Mouse (Mus musculus): ENCODE measurements at regions not wholly inside any gene's neighbourhood (a gene's known extent, or its start where the extent isn't known, plus 50 kb on each side); places are given as distances from the start of the nearest gene placed in this dataset.

- DNase-seq (ENCODE audit: low spot score in 2 of 2): no peak
These were observed 352.7 kb upstream of the Cdh11 start for GRCm38 (mm10) chr8:103138136-103138535.

DNA sequence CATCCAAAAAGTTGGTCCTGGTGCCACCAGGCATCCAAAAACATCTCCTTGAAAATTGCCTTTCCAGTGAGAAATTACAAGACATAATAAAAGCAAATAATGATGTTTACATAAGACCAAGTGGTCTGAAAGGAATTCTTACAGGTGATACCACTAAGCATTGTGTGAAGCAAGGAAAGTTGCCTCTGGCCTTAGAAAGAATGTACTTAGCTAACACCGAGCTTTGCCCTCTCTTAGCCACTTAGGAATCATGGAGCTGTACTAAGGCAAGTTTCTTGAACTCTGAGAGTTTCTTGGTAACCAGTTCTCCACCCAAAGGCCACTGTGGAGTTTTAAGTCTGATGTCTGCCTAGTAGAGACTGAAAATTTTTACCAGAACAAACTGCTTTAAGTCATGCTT lies 359.4 kb upstream of the Cdh11 start:
- no peak for DNase-seq (ENCODE audit: low spot score in 2 of 2)

DNA sequence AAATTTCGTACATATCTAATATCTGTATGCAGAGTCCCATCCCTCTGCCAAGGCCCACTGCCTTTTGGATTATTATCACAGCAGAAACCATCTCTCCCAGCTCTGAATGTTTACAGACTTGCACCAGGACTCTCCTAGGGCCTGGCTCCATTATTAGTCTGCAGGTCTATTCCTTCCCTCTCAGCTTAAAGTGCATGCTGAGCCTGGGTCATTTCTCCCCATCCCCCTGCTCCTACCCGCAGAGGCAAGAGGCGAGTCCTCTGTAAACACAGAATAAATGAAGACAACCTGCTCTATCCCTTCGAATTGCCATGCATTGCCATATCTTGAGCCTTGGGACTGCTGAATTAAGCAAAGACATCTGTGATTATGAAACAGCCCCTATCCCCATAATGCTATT lies 362.6 kb upstream of the Cdh11 start:
- DNase-seq (ENCODE audit: low spot score in 2 of 2): no peak

DNA sequence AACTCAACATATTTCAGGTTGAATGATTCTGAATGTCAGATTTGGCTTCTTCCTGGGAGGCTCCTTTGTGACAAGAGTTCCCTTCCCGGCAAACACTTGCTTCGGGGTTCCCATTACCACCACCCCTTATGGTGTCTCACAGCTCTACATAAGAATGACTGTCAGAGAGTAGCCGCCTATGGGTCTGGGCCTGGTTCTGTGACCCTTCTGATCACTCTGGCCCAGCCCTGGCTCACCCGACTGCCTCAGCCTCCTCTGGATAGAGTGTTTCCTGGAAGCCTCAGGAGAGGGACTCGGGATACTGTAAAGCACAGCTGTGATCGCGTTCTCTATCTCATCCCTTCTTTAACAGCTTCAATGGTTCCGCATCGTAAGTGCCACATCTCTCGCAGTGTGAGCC lies 363.0 kb upstream of the Cdh11 start:
- DNase-seq (ENCODE audit: low spot score in 2 of 2): no peak

GRCm38 (mm10) chr8:103166623-103167316 lies 381.3 kb upstream of the Cdh11 start:
- DNase-seq (ENCODE audit: low spot score in 2 of 2): no peak

- no peak for DNase-seq (ENCODE audit: low spot score in 2 of 2)
These were observed 387.9 kb upstream of the Cdh11 start for GRCm38 (mm10) chr8:103173313-103173712.

GRCm38 (mm10) chr8:103173803-103174429 lies 388.5 kb upstream of the Cdh11 start:
- no peak for DNase-seq (ENCODE audit: low spot score in 2 of 2)

GRCm38 (mm10) chr8:103180661-103181060 lies 395.2 kb upstream of the Cdh11 start:
- no peak for DNase-seq (ENCODE audit: low spot score in 2 of 2)

- DNase-seq (ENCODE audit: low spot score in 2 of 2): no peak
These were observed 403.5 kb upstream of the Cdh11 start for GRCm38 (mm10) chr8:103188720-103189498.

DNA sequence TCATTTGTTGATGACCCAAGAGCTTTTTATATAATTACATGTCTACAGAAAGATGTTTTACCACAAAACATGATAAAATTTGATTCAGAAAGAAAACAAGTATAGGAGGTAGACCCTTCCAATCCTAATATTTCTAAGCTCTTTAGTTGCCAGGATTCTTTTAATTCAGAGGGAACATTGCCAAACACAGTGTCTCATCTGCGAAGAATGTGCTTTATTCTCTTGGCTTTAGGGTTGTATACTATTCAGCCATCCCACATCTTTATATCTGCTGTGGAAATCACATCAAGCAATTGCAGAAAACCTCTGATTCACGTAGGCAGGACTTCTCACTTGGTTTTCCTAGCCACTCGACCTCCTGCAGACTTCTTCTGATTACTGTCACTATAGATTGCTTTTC lies 412.8 kb upstream of the Cdh11 start:
- no peak for DNase-seq (ENCODE audit: low spot score in 2 of 2)

- no peak for DNase-seq (ENCODE audit: low spot score in 2 of 2)
These were observed 414.5 kb upstream of the Cdh11 start for GRCm38 (mm10) chr8:103199696-103200615.

DNA sequence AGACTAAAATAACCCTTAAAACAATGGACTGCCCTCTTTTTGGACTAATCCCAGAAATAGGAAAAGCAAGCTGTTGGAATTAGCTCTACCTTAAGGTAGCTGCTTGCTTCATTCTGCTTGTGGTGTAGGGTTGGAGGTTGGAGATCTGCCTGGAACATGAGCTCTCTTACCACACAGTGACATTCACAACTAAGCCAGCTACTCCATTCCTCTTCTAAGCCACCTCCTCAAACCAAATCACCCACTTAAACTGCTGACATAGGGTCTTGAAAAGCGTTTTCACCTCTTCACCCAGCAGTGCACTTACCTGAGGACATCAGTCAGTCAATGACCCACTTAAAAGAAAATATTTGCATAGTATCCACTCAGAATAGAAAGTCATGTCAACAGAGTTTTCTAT lies 418.3 kb upstream of the Cdh11 start:
- DNase-seq (ENCODE audit: low spot score in 2 of 2): no peak

GRCm38 (mm10) chr8:103214606-103215005 lies 429.2 kb upstream of the Cdh11 start:
- DNase-seq (ENCODE audit: low spot score in 2 of 2): no peak

DNA sequence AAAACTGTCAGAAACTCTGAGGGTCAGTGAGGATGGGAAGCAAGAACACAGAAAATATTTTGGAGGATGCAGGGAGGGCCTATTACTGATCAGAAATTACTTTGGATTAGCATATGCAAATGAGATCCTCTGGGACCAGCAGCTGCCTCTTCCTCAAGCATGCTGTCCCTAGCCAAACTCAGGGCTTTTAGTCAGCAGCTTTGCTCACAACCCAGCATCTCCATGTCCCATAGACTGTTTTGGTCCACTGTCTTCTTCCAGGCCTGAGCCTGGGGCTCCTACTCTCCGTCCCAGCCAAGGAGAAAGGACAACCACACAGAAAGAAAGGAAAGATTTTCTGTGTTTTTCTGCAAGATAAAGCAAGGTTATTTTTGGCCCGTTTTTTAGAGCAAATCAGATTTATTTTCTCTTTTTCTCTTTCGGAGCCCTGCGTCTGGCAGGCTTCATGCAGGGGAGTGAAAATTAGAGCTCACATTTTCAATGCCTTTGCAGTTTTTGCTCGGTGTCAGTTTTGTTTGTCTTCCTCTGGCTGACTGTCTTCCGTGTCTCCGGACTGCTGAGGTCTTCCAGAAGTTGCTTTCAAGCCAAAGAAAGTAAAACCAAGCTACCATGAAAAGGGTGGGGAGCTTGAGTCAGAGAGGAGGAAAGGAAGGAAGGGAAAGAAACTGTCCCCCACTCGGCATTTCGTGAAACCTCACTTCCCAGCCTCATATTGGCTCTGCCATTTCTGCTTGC lies 445.5 kb upstream of the Cdh11 start:
- DNase-seq (ENCODE audit: low spot score in 2 of 2): peak in 1 of 2 experiments; percentile 16

DNA sequence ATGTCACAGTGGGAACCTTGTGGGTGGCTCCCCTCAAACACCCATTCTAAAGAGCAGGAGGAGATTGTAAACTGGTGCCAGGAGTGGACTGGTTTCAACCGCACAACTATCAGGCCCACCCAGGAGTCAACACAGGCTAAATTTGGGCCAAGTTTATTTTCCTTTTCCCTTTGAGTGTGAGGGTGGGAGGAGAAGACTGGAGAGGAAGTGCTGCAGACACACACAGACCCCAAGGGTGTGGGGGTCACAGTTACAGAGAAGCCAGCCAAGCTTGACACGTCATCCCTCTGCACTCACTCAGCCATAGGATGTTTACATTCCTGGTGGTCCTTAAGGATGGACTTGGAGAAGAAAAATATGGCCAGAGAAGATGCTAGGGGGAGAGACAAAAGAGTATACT lies 448.9 kb upstream of the Cdh11 start:
- DNase-seq (ENCODE audit: low spot score in 2 of 2): no peak

GRCm38 (mm10) chr8:103235614-103236013 lies 450.2 kb upstream of the Cdh11 start:
- DNase-seq (ENCODE audit: low spot score in 2 of 2): no peak

DNA sequence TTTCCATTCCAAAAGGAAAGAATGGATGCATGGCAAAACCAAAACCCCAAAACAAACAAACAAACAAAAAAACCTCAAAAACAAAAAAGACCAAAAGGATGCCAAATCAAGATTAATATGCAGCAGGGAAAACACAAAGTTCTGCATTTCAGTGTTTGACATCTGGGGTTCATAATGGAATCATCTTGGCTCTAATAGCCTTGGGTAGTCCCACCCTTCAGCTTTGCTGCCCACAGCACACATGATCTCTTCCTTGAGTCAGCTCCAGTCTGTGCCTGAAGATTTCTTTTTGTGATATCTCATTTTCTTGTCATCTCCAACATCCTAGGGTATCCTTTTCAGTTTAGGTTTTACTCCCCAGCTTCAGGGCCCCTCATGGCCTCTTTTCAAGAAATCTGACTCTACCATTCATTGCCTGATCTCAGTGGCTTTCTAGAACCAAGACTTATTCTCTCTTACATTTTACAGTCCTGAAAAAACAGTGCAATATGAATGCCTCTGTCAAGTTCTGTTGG lies 453.1 kb upstream of the Cdh11 start:
- DNase-seq (ENCODE audit: low spot score in 2 of 2): no peak

GRCm38 (mm10) chr8:103244169-103244568 lies 458.7 kb upstream of the Cdh11 start:
- DNase-seq (ENCODE audit: low spot score in 2 of 2): no peak

DNA sequence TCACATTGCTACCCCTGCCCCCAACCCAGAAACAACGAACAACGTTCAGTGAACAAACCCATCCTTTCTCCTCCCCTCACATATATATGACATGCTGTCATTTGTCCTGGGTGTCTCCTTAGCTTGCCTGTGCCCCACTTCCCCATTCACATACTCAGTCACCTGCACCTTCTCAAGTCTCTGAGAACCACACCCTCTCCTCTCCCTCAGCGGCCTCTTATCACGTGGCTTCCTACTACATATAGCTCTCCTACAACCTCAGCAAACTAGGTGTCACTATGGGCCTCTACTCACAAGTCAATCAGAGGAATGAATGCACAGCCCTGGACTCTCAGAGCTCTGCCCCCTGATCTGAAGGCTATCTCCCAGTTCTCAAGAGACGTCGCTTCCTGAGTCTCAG lies 459.2 kb upstream of the Cdh11 start:
- no peak for DNase-seq (ENCODE audit: low spot score in 2 of 2)

GRCm38 (mm10) chr8:103245864-103246263 lies 460.4 kb upstream of the Cdh11 start:
- DNase-seq (ENCODE audit: low spot score in 2 of 2): no peak

Data from layer of hippocampus, postnatal 10 days (tissue).